Mouse (Mus musculus) retina, postnatal 7 days (tissue): ENCODE data around the gene Coro7.
"Not testable (repeated sequence)": the region's sequence is repeated elsewhere in the genome, so short reads cannot be mapped to it uniquely, and the experiment has no call there.

ENCODE experiments used
- DNase-seq: peaks from one replicate; pipeline ENCODE4 v3.0.0-alpha.2; 2012; ENCODE audit warnings: low read depth, low spot score

Gene Coro7

GRCm38 (mm10) chr16:4682628-4683179, 3.1 kb upstream of the Coro7 start:
- no peak for DNase-seq

DNA sequence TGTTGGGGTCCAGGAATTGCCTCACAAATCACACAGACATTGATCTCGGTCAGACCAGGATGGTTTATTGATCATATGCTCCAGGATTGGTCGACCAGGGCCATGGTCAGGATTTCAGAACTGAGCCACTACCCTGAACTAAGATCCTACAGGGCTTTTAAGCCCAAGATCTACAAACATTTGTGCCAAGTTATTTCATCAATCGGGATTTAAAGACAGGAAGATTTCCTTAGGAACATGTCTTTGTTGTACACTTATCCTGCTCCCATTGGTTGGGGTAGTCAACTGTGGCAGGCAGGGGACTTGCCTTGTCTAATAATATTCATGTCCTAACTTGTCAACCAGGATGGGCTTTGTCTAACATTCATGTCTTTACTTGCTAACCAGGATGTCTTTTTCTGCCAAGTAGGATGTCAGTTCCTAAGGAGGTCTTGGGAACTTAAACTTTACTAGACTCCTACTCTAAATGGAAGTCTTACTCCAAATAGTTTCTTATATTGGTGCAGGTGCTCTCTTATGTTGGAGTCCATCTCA, 1.4 kb upstream of the Coro7 start:
- DNase-seq, result not testable (repeated sequence)

DNA sequence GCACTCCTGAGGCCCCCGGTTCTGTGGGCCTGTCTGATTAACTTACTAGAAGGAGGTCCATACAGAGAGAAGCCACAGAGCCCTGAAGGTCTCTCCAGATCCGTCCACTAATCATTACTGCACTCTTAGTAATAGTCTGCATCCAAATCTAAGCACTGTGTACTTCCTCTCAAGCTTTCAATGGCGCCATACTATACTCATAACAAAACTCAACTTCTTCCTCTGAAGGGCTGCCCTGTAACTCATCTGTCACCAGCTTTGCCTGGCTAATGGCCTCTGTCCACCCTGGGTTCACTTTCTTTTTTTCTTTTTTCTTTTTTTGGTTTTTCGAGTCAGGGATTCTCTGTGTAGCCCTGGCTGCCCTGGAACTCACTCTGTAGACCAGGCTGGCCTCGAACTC, 1.5 kb downstream of the Coro7 start:
- no peak for DNase-seq

- no peak for DNase-seq
Measured at GRCm38 (mm10) chr16:4676836-4677235, 2.7 kb downstream of the Coro7 start.

GRCm38 (mm10) chr16:4674091-4674490, 5.5 kb downstream of the Coro7 start:
- no peak for DNase-seq

DNA sequence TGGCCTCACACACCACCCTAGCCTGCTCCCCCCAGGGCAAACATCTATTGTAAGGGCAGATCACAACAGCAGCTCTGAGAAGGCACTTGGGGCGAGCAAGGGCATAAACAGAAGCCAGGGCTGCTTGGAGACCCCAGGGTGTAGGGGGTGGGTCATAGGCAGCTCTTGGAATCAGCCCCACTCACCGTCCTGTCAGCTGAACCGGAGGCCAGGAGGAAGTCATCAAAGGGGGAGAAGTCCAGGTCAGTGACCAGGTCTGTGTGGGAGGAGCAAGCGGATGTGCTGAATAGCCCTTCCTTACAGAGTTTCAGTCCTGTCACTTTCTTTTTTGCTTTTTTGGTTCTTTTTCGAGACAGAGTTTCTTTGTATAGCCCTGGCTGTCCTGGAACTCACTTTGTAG, 9.3 kb downstream of the Coro7 start:
- DNase-seq, result no peak

DNA sequence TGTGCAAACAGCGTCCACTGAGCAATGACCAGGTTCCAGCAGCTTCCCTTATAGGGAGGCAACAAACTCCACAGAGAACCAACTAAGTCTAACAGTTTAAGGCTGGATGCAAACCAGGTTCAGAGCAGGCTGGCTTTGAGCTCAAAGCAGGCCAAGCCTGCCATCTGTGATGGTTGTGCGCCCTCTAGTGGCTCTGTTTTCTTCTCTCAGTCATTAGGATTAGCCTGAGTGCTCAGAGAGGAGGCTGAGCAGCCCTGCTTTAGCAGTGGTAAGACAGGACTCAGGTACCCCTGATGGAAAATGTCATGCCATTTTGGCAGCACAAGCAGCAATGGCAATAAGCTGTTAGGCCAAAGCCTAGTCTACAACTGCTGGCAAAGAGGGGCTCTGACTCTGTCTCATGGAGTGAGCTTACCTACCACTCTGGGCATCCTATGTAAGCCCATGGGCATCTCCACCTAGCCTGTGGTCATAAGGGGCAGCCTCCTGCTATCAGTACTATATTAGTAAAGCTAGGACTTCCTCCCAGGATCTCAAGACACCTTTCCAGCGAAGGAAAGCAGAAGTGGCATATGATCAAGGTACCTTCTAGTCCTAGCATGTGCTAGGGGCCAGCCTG, 12.3 kb downstream of the Coro7 start:
- DNase-seq, result peak; percentile 91

- no peak for DNase-seq
Measured at GRCm38 (mm10) chr16:4665726-4666125, 13.9 kb downstream of the Coro7 start.

GRCm38 (mm10) chr16:4663806-4664205, 15.8 kb downstream of the Coro7 start:
- no peak for DNase-seq

GRCm38 (mm10) chr16:4661605-4662004, 18.0 kb downstream of the Coro7 start:
- DNase-seq, result no peak

DNA sequence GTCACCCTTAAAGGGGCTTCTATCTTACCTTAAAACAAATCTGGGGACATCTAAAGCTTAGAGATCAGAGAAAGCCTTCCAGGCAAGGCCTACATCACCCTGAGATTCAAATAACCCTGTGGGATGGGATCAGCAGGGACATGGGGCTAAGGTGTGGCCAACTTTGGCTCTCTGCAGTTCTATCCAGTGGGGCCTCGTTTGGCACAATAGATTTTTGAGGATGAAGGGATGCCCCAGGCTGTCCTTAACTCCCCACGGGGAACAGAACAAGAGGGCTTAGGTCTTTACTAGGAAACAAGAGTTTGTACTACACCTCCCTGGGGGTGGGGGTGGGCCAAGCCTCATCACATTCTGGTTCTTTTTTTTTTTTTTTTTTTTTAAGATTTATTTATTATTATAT, 20.3 kb downstream of the Coro7 start:
- DNase-seq, result no peak

DNA sequence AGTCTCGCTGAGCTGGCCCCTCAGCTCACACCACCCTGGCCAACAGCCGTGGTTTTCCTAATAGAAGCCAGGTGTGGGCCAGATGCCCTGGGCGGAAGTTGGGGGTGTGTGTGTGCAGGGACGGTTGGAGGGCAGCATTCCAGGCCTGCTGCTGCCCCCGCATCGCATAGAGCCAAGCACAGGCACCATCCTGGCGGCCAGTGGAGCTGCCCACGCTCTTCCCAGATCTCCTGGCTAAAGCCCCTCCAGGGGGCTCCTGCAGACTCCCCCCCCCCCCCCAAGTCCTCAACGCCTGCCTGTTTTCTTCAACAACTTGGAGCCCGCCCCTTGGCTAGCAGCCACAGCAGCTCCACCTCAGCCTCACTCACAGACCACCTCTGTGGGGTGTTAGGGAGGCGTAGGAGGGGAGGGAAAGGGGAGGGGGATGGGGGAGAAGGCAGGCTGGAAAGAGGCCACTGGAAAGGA, 20.8 kb downstream of the Coro7 start:
- no peak for DNase-seq

DNA sequence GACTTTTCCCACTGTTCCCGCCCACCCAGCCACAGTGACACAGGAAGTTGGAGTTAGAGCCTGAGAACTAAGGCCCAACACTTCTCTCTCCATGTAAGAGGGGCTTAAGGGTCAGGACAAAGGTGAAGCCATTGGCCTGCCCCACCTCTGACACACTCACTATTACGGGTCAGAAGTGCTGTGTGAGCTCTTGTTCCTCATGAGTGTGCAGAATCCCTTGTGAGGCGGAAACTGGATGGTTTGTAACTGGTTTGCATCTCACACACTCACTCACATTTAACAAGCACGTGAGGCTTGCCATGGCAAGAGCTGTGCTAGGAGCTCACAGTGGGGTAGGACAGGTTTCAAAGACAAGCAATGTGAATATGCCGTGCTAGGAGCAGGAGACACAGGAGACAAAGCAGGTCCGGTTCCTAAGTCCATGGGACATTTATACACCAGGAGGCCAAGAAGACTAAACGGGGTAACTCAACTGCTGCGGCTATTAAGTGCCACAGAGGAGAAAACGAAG, 23.0 kb downstream of the Coro7 start:
- no peak for DNase-seq

- DNase-seq, result peak; percentile 85
Measured at GRCm38 (mm10) chr16:4655764-4656570, 23.6 kb downstream of the Coro7 start.

- no peak for DNase-seq
Measured at GRCm38 (mm10) chr16:4655251-4655734, 24.3 kb downstream of the Coro7 start.

- DNase-seq, result no peak
Measured at GRCm38 (mm10) chr16:4654706-4655105, 24.9 kb downstream of the Coro7 start.

DNA sequence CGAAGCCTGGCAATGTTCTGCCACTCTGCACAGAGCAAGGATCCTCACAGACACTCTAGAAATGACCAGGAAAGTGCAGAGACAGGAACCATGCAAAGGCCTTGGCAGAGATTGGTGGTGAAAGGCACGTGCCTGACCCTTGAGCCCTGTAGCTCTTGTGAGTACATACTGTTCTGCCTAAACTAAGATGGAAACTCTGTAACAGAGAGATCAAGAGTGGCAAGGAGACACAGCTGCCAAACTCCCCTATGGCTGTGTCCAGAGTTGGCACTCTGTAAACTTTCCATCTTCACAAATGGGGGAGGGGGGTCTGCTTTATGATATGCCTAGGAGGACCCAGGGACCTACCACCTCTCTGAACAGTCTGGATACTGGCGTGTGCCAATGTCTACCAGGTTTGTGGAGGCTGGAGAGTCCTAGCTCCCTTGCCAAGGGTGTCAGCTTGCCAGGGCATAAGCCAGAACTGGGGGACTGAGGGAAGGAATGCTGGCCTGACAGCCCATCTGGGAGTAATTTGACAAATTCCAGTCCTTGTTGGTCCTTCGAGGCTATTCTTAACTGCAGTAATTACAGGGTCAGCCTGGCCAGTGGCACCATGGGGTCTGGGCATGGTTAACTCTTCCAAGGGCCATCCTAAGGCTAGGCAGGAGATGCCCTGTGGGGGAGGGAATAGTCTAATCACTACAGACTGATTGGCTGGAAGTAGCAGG, 26.7 kb downstream of the Coro7 start:
- DNase-seq, result no peak

DNA sequence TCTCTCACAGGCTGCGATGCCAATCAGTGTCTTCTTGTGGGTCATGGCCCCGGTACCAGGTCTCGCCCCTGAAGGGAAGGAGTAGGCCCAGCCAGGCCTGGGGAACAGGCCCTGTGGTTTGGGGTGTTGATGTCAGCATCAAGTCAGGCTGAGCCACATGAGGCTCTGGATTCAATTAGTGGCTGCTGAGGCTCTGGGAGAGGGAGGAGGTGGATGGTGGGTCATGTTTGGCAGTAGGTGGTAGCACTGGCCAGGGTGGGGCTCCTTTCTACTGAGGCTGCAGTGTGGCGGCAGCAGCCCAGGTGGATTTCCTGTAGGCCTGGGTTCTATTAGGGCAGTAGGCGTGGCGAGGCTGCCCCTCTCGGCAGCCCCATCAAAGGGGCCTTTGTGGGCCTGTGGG, 28.0 kb downstream of the Coro7 start:
- DNase-seq, result no peak

- no peak for DNase-seq
Measured at GRCm38 (mm10) chr16:4651081-4651480, 28.5 kb downstream of the Coro7 start.

DNA sequence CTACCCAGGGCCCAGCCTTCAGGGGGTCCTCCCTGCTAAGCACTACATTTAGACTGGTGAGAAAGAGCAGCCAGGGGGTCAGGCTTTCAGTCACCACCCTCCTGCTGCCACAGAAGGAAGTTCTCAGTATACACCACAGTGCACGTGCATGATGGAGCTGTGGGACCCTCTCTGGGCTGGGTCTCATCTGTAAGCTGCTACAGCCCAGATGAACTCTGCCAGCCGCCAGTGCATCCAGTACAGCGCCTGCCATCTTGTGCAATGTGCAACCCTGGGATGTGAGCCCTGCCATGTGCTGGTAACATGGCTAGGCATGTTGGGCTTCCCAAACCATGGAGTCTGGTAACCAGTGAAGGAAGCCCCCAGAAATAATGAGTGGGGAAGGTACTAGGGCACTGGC, 29.4 kb downstream of the Coro7 start:
- DNase-seq, result no peak

DNA sequence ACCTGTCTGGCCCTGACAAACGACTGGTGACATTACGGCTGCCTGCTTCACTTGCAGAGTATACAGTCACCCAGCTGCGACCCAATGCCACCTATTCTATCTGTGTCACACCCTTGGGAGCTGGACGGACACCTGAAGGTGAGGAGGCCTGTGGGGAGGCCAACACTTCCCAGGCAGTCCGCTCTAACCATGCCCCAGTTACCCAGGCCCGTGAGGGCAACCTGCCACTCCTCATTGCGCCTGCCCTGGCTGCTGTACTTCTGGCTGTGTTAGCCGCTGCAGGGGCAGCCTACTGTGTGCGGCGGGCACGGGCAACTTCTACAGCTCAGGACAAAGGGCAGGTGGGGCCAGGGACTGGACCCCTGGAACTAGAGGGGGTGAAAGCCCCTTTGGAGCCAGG, 29.9 kb downstream of the Coro7 start:
- no peak for DNase-seq

GRCm38 (mm10) chr16:4649211-4649610, 30.4 kb downstream of the Coro7 start:
- DNase-seq, result no peak
